Mouse (Mus musculus) brain, embryonic 14.5 days (tissue): ENCODE data around the gene Mafg.

ENCODE experiments used
- CTCF ChIP-seq: fragments of 200-500 bp; IDR thresholded peaks from 2 replicates; pipeline ENCODE4 v1.5.1; 2012; ENCODE audit warnings: inconsistent platforms, mild to moderate bottlenecking, moderate library complexity, borderline replicate concordance; ENCODE audit not compliant: insufficient read depth, insufficient read length; ENCODE audit errors: extremely low read depth
- POLR2A ChIP-seq: fragments of 200-500 bp; IDR thresholded peaks from 2 replicates; pipeline ENCODE4 v1.6.1; 2012; ENCODE audit warnings: mild to moderate bottlenecking, inconsistent platforms, borderline replicate concordance; ENCODE audit not compliant: poor library complexity, insufficient read depth, insufficient read length, severe bottlenecking; ENCODE audit errors: extremely low read depth

DNA sequence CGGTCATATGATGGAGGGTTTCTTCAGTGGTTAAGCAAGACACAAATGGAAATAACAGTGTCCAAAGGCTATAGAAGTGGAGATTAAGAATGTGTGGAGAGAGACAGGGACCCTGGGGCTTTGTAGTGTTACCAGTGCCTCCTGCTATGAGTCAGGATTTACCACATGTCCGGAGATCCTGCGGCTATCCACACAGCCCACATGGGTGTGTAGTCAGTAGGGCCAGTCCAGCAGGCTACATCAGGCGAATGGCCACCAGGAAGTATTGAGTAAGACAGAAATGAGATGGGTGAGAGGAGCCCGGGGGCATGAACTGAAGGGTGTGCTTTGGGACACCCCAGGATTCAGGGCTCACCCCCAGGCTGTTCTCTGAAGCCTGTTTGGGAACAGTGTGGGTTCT lies 49.3 kb upstream of the Mafg start:
- TF ChIP-seq CTCF (no peak), POLR2A (no peak)
